Mouse (Mus musculus): ENCODE results near the gene Arhgap36.

Arhgap36 gene

DNA sequence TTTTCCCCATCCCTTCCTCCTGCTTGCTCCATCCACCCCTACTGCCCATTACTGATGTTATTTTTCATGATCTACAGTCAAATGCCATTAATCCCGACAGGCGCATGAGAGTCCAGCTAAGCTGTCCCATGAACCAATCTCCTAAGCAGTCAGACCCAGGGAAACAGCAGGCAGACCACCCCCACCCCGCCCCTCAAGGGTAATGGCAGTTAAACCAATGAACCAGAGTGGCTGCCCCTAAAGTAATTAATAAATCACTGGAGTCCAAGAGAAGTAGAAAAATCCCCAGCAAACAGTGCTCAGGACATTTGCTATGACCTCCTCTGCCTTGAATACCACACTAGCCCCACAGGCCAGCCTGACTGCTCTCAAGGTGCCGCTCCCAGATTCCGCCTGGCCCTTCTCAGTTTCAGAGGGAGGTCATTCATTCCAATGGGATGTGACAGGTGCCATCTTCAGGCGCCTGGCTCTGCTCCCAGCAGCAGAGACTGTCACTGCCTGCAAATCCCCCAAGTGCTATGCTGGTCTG is at the start of gene Arhgap36:
Gene Arhgap36 (plus strand): TSS at position 504 of the 529 bp plus-strand sequence.
- DNase-seq (ENCODE audit: low read depth, low spot score), result no peak

DNA sequence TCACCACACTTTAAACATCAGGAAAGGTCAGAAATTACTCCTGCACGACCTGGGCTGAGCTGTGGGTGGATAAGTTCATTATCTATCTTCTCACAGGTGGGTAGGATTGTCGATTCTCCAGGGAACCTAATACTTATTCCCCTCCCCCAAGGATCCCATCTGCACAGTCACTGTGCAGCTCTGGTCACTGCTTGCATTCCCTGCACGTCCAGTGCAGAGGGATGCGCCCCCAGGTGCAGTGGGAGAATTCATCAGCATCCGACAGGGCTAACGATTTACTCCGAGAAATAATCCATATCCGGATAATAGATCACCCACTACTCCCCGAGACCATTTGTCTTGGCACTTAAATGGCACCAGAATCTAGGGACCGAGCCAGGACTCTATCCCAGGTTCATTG is 6.0 kb upstream of the Arhgap36 start:
- no peak for DNase-seq (ENCODE audit: low read depth, low spot score)

DNA sequence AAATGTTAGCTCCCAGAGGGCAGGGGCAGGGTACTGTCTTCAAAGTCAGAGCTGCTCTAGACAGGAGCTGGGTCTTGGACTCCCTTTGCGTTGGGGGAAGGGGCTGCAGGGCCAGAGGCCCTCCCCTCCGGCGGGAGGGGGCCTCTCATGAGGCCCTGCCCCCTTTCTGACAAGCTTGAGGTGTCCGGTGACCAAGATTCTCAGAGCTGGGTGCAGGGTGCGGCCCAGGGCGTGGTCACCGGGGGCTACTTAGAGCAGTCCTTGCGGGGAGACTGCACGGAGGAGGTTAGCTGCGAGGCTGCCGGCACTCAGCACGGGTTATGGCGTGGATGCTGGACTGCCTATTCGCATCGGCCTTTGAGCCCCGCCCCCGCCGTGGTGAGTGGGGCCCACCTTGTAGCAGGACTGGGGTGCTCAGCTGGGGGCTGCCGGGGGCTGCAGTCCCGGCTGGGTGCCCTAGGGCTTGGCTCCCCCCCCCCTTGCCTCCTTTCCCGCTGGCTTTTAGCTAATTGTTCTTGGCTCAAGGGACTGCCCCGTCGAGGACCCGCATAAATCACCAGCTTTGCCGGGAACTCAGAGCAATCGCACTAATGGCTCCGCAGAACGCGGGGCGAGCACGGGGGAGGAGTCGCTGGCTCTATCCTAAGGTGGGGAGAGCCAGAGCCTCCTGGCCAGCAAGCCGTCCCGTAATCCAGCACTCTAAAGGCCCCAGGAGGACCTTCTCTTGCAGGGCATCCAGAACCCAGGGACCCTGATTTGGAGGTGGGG is 6.7 kb downstream of the Arhgap36 start:
- peak; percentile 27 for DNase-seq (ENCODE audit: low read depth, low spot score)

DNA sequence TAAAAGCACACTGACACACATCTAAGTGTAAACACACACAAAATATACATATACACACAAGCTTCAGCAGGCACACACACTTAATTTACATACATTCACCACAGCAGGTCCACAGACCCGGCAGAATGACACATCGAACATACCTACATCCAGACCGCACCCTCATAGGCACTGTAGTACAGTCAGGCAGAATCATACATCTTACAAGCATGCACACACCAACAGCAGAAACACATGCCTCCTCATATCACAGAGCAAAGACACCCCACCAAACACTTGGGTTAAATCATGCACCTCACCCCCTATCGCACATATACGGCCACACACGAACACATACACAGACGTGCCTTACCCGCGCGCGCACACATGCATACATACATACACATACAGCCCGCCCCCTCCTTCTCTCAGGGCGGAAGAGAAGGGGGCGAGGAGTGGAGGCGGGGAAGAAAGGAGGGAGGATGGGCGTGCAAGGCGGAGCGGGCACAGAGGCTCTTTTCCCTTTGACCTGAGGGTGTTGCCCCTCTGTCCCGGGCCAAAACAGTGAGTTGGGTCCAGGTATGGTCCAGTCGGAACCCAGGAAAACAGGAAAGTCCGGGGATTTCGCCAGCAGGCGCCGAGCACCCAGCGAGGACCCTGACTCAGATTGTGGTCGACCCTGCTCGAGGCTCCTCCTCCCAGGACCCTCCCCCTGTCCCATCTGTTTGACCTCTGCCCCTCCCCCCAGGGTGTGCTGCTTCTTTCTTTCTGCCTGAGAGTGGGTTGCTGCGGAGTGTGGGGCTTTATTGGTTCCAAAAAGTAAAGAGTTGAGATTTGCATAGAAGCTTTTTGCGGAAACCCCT is 16.4 kb downstream of the Arhgap36 start:
- DNase-seq (ENCODE audit: low read depth, low spot score), result peak; percentile 33

DNA sequence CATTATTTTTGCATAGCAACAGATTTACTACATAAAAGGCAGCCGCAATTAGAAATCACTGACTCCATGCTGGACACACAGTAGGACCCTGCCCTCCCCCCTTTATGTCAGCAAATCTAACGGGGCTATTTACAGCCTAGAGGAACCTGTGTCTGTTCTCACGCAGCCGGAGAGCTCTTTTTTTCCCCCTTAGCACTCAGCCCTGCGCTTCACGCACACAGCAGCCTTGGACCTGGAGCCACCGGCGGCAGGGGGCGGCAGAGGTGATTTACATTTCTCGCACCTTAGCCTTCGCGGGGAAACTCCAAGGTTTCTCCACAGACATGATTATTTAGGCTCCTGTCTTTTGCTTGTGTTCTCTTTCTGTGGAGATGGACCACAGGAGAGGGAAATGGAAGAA is 17.1 kb downstream of the Arhgap36 start:
- DNase-seq (ENCODE audit: low read depth, low spot score), result peak; percentile 22

DNA sequence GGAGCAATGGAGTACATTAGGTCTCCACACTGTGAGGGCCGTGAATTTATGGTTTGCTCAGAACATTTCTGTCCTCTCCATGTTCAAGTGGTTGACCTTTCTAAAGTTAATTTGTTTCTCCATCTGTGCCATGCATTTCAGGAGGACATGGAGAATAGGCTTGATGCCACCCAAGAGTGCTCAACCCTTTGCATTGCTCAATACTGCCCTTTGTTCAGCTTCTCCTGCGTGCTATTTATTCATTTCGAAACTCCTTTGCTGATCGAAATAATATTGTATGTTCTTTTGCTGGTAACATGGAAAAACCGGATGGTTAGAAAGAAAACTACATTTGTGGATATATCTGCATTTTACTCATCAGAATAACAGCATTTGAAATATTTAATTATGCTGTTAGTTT is 25.4 kb downstream of the Arhgap36 start:
- no peak for DNase-seq (ENCODE audit: low read depth, low spot score)

DNA sequence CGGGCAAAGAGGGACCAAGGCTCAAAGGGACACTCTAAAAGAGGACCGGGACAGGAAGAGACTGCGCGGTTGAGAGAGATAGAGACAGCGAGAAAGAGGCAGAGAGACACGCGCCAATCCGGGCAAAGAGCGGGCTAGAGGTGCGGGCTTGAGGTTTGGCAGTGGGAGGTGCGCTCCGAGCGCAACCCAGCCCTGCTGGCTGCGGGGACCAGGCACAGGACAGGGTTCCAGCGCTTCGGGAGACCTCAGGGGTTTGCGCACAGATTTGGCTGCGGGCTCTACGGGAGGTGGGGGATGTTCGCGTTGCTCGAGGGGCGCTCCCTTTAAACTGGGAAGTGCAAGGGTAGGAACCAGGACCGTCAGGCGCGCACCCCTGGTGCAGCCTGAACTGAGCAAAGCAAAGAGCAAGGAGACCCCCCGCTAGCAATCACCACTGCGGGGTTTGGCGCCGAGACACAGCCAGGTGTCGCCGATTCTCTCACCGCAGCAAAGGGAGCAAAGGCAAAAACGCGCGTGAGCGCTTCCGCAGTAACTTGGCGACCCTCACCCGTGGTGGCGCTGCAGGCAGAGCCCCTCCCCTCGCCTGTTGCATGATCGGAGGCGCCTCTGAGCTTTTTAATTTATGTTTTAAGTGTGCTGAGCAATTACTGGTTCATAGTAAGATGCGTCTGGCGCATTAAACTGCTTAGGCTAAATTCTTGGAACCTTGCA is 30.1 kb downstream of the Arhgap36 start:
- DNase-seq (ENCODE audit: low read depth, low spot score), result peak; percentile 5
